Mouse (Mus musculus): ENCODE results near the gene Hoxc12.

DNA sequence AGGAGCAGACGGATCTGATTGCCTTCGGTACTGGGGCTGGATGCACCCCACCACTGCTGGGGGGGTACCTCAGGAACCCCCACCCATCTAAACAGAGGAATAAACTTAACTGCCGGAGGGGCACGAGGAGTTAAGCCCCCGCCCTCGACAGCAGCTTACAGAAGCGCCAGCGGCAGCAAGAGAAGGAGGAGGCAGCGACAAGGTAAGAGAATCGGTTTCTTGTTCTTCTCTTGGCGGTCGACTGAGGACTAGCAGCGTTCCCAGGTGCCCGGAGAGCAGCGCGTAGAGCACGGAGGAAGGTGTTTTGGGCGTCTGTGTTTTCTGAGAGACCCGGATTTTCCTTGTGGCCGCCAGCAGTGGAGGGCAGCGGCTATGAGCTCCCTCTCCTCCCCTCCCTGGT lies 35.7 kb downstream of the Hoxc12 start:
- TF ChIP-seq BHLHE40 (IDR thresholded peaks at IDR 0.05; ENCODE audit: low read depth, low read length) (no peak), CTCF (conservative IDR thresholded peaks at IDR 0.05 in 1 of 2, IDR thresholded peaks at IDR 0.05 in 1 of 2; ENCODE audit: low read depth in 2 of 2, low read length in 2 of 2) (no peak)
